In the genomic region with DNA sequence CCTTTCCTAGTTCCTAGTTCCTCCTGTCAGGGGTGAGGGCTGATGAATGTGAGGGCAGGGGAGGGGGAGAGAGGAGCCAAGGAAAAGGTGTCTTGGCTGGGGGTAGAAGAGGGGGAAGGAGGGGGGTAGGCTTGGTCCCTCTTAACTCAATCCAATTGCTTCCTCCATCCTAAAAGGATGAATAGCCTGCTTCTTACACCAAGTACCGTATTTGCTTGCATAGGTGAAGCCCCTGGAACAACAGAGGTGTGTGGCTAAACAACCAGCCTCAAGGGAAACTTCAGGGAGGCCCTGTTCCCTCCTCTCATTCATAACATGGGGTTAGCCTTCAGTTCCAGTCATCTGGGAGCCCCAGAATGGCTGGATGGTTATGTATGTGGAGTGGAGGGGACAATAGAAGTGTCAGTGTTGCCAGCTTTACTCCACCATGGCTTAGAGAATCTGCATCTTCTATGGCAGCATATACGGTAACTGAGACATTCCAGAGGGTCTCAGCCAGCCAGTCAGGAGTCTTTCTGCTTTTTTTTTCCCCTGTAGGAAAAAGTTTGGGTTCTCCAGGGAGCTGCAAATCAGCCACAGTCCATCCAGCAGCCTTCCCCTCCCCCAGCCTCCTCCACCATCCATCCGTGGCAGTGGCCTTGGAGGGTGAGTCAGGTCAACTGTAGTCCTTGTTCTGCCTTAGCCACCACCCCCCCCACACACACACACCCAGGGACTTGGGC, we compare ENCODE assay signal across 9 mouse cellular contexts.
DNase-seq lines count a peak whose midpoint lies in the region; ATAC-seq lines count a peak whose summit lies in the region.
"Had no signal": no experiment of that assay in that cellular context is flagged by ENCODE, and none has a peak within 500 bp of the region (broad histone marks: within the 10 kb centered on the region; RNA-seq: fewer than 3 reads in every experiment).

No protein-coding gene starts in this region.

- no peaks in the 10 kb centered on the region for H3K36me3 ChIP-seq in heart, embryonic 11.5 days (ENCODE audit: control insufficient read depth, insufficient read depth, low read length)
- no peaks in the 10 kb centered on the region for H3K36me3 ChIP-seq in forebrain, embryonic 12.5 days (replicated peaks)

- H3K9ac ChIP-seq in heart, embryonic 11.5 days (ENCODE audit: low read depth, low read length): no peak overlapping the region
- 0 out of 2 replicates have a peak overlapping the region, but pooled peaks have one; percentile 21 for H3K9ac ChIP-seq in forebrain, embryonic 12.5 days

- no peaks in the 10 kb centered on the region for H3K9me3 ChIP-seq in heart, embryonic 11.5 days (replicated peaks; ENCODE audit: control insufficient read depth, low read length)
- H3K9me3 ChIP-seq in forebrain, embryonic 12.5 days: no peaks in the 10 kb centered on the region

- no peak for ATAC-seq in heart, embryonic 11.5 days (replicated peaks; ENCODE audit: insufficient number of reproducible peaks, low FRiP score, low TSS enrichment)
- peak; percentile 56; the same call in 1 of the 2 replicates for ATAC-seq in forebrain, embryonic 12.5 days (ENCODE audit: low FRiP score)

- DNase-seq in heart, adult 9 months (ENCODE audit: low spot score in 2 of 2): no peak
- peak; percentile 76 for DNase-seq in ES-CJ7 (ENCODE audit: low read depth, low spot score)
- DNase-seq in mesoderm, embryonic 11.5 days (ENCODE audit: low read depth, low spot score): peak; percentile 84
- no peak for DNase-seq in B cell, adult 2 months
- DNase-seq in spleen, postnatal 10 days (ENCODE audit: low spot score in 2 of 2): no peak
- DNase-seq in cerebellum, adult 9-11 months: no peak

- no peak overlapping the region; the same call in 1 of the 2 replicates for H3K4me3 ChIP-seq in heart, embryonic 11.5 days (ENCODE audit: low read depth, low read length)
- no peak overlapping the region; the same call in 1 of the 2 replicates for H3K4me3 ChIP-seq in forebrain, embryonic 12.5 days (replicated peaks)
- H3K4me3 ChIP-seq: left cerebral cortex, adult 2 months had no signal

- WGBS in heart, embryonic 11.5 days (ENCODE audit: insufficient replicate concordance): 6% methylated on average over 3 of the region's 3 CpGs
- 2% methylated on average over 3 of the region's 3 CpGs for WGBS in forebrain, embryonic 12.5 days

- peak overlapping the region; percentile 32 for H3K4me2 ChIP-seq in heart, embryonic 11.5 days
- peak overlapping the region; percentile 34 for H3K4me2 ChIP-seq in forebrain, embryonic 12.5 days

- peaks cover 16% of the 10 kb centered on the region for H3K4me1 ChIP-seq in heart, embryonic 11.5 days (ENCODE audit: control insufficient read depth, insufficient read depth, low read length)
- H3K4me1 ChIP-seq in forebrain, embryonic 12.5 days: peaks cover 29% of the 10 kb centered on the region

- H3K27me3 ChIP-seq in heart, embryonic 11.5 days (ENCODE audit: control insufficient read depth, insufficient read depth, low read length): no peaks in the 10 kb centered on the region
- H3K27me3 ChIP-seq in forebrain, embryonic 12.5 days: peaks cover 13% of the 10 kb centered on the region; the same call in 1 of the 2 replicates

- no peak overlapping the region; the same call in 1 of the 2 replicates for H3K27ac ChIP-seq in heart, embryonic 11.5 days (ENCODE audit: low read depth, low read length)
- peak overlapping the region; percentile 65 for H3K27ac ChIP-seq in forebrain, embryonic 12.5 days
- H3K27ac ChIP-seq: left cerebral cortex, adult 2 months had no signal

Comparison
In these comparisons a context has a peak if more than half of its experiments do, and no peak if none do; other contexts are left out.
1. DNase-seq: peak in ES-CJ7 (single experiment) and mesoderm, embryonic 11.5 days (single experiment); none in heart, adult 9 months (0 of 2), B cell, adult 2 months (0 of 2), spleen, postnatal 10 days (0 of 2) and cerebellum, adult 9-11 months (single experiment).